Mouse (Mus musculus) embryonic facial prominence, embryonic 13.5 days (tissue): ENCODE results near the gene Ankrd1. TPM values are rescaled to one million over a fixed set of nuclear protein-coding genes. Genes with fewer than 3 reads are reported as not detected.

Experiments used
- ATAC-seq: fragments of 200-750 bp; cut with Nextera tagmentation; 2 replicates; pipeline ENCODE4 v1.8.0; 2017; ENCODE audit warnings: low read depth; ENCODE audit not compliant: insufficient number of reproducible peaks, insufficient read depth, low FRiP score, low TSS enrichment
- H3K27ac ChIP-seq: fragments of 300-500 bp; sonication (generic); 2 replicates; pipeline ENCODE4 v1.5.1; 2015; ENCODE audit warnings: moderate library complexity, mild to moderate bottlenecking, inconsistent platforms
- H3K27me3 ChIP-seq: fragments of 300-500 bp; sonication (generic); 2 replicates; pipeline ENCODE4 v1.6.1; 2015; ENCODE audit warnings: mild to moderate bottlenecking, inconsistent platforms
- H3K36me3 ChIP-seq: fragments of 300-500 bp; sonication (generic); 2 replicates; pipeline ENCODE4 v1.6.1; 2015; ENCODE audit warnings: mild to moderate bottlenecking, inconsistent platforms
- H3K4me1 ChIP-seq: fragments of 300-500 bp; sonication (generic); 2 replicates; pipeline ENCODE4 v1.6.1; 2015; ENCODE audit warnings: inconsistent platforms
- H3K4me2 ChIP-seq: fragments of 300-500 bp; sonication (generic); 2 replicates; pipeline ENCODE4 v1.6.1; 2015; ENCODE audit warnings: moderate library complexity, mild to moderate bottlenecking, inconsistent platforms
- H3K4me3 ChIP-seq: fragments of 300-500 bp; sonication (generic); 2 replicates; pipeline ENCODE4 v1.5.1; 2015; ENCODE audit warnings: mild to moderate bottlenecking, inconsistent platforms
- H3K9ac ChIP-seq: fragments of 300-500 bp; sonication (generic); 2 replicates; pipeline ENCODE4 v1.6.1; 2015; ENCODE audit warnings: mild to moderate bottlenecking, inconsistent platforms
- H3K9me3 ChIP-seq: fragments of 300-500 bp; sonication (generic); 2 replicates; pipeline ENCODE4 v1.6.1; 2016; ENCODE audit warnings: inconsistent platforms
- WGBS: fragments of 180-500 bp; shearing (Covaris S2); methylation state at CpG from one replicate; pipeline ENCODE4 v1.1.7; 2015; ENCODE audit warnings: mixed read lengths; 5-methylcytosine and 5-hydroxymethylcytosine counted together
- polyA plus RNA-seq: library from polyadenylated mRNA; unstranded; fragments of >200 nt; fragmentation: Nextera tagmentation; extraction: Ambion mirVana; gene quantifications from 2 replicates; pipeline ENCODE4 v1.2.1, GENCODE M21; 2015

Ankrd1 gene
- polyA plus RNA-seq, 1 experiment from 2014 or later = 0.51 TPM

GRCm38 (mm10) chr19:36131990-36132389 lies 12.1 kb upstream of the Ankrd1 start:
- Histone ChIP-seq H3K9ac (no peak overlapping the region), H3K27ac (no peak overlapping the region), H3K4me3 (no peak overlapping the region), H3K27me3 (no peaks in the 10 kb centered on the region), H3K36me3 (no peaks in the 10 kb centered on the region), H3K9me3 (no peaks in the 10 kb centered on the region), H3K4me1 (peaks cover 4% of the 10 kb centered on the region; the same call in 1 of the 2 replicates), H3K4me2 (no peak overlapping the region)
- 62% methylated on average over 6 of the region's 6 CpGs for WGBS
- ATAC-seq = no peak

GRCm38 (mm10) chr19:36130181-36130580 lies 10.3 kb upstream of the Ankrd1 start:
- ATAC-seq = no peak

GRCm38 (mm10) chr19:36129643-36130042 lies 9.7 kb upstream of the Ankrd1 start:
- 56% methylated on average over 12 of the region's 12 CpGs for WGBS
- Histone ChIP-seq H3K27ac (no peak overlapping the region), H3K4me1 (peaks cover 4% of the 10 kb centered on the region; the same call in 1 of the 2 replicates), H3K4me2 (no peak overlapping the region), H3K36me3 (no peaks in the 10 kb centered on the region), H3K4me3 (no peak overlapping the region), H3K9me3 (no peaks in the 10 kb centered on the region), H3K9ac (no peak overlapping the region), H3K27me3 (no peaks in the 10 kb centered on the region)
- ATAC-seq = no peak

More at GRCm38 (mm10) chr19:36130181-36130580, 10.3 kb upstream of the Ankrd1 start:
- H3K27ac ChIP-seq = no peak overlapping the region
- H3K9me3 ChIP-seq = no peaks in the 10 kb centered on the region
- H3K9ac ChIP-seq = no peak overlapping the region
- H3K27me3 ChIP-seq = no peaks in the 10 kb centered on the region
- WGBS = 56% methylated on average over 2 of the region's 2 CpGs
- H3K4me2 ChIP-seq = no peak overlapping the region
- no peak overlapping the region for H3K4me3 ChIP-seq
- H3K4me1 ChIP-seq = peaks cover 4% of the 10 kb centered on the region; the same call in 1 of the 2 replicates
- H3K36me3 ChIP-seq = no peaks in the 10 kb centered on the region

- H3K4me2 ChIP-seq = peak overlapping the region; percentile 26
- 42% methylated on average over 9 of the region's 9 CpGs for WGBS
- no peak overlapping the region for H3K4me3 ChIP-seq
- H3K9me3 ChIP-seq = no peaks in the 10 kb centered on the region
- no peak for ATAC-seq
- no peak overlapping the region for H3K9ac ChIP-seq
- no peak overlapping the region for H3K27ac ChIP-seq
- no peaks in the 10 kb centered on the region for H3K36me3 ChIP-seq
- no peaks in the 10 kb centered on the region for H3K27me3 ChIP-seq
- peaks cover 4% of the 10 kb centered on the region; the same call in 1 of the 2 replicates for H3K4me1 ChIP-seq
Measured at GRCm38 (mm10) chr19:36129213-36129612, 9.3 kb upstream of the Ankrd1 start.

- no peak overlapping the region for H3K9ac ChIP-seq
- whole genome bisulfite sequencing = 92% methylated on average over 3 of the region's 3 CpGs
Measured at GRCm38 (mm10) chr19:36128440-36128839, 8.5 kb upstream of the Ankrd1 start.

GRCm38 (mm10) chr19:36124203-36124602 lies 4.3 kb upstream of the Ankrd1 start:
- Histone ChIP-seq H3K9me3 (peaks cover 11% of the 10 kb centered on the region; the same call in 1 of the 2 replicates), H3K27ac (no peak overlapping the region), H3K36me3 (no peaks in the 10 kb centered on the region), H3K9ac (no peak overlapping the region), H3K4me2 (no peak overlapping the region), H3K4me3 (no peak overlapping the region), H3K4me1 (peaks cover 3% of the 10 kb centered on the region; the same call in 1 of the 2 replicates), H3K27me3 (no peaks in the 10 kb centered on the region)
- WGBS = 81% methylated on average over 1 of the region's 1 CpGs
- no peak for ATAC-seq

More at GRCm38 (mm10) chr19:36128440-36128839, 8.5 kb upstream of the Ankrd1 start:
- Histone ChIP-seq H3K9me3 (peaks cover 6% of the 10 kb centered on the region; the same call in 1 of the 2 replicates), H3K4me1 (peaks cover 4% of the 10 kb centered on the region; the same call in 1 of the 2 replicates), H3K27ac (no peak overlapping the region), H3K36me3 (no peaks in the 10 kb centered on the region), H3K27me3 (no peaks in the 10 kb centered on the region), H3K4me2 (no peak overlapping the region), H3K4me3 (no peak overlapping the region)
- no peak for ATAC-seq

GRCm38 (mm10) chr19:36119219-36119618 lies 680 bp downstream of the Ankrd1 start:
- Histone ChIP-seq H3K27me3 (no peaks in the 10 kb centered on the region), H3K9me3 (peaks cover 11% of the 10 kb centered on the region; the same call in 1 of the 2 replicates), H3K4me1 (peaks cover 9% of the 10 kb centered on the region; the same call in 1 of the 2 replicates), H3K9ac (no peak overlapping the region), H3K36me3 (no peaks in the 10 kb centered on the region), H3K4me2 (no peak overlapping the region), H3K4me3 (no peak overlapping the region), H3K27ac (no peak overlapping the region)
- WGBS = 89% methylated on average over 8 of the region's 8 CpGs
- no peak for ATAC-seq

GRCm38 (mm10) chr19:36116185-36116584 lies 3.7 kb downstream of the Ankrd1 start:
- Histone ChIP-seq H3K27me3 (no peaks in the 10 kb centered on the region), H3K4me3 (no peak overlapping the region), H3K4me2 (peak overlapping the region; percentile 36), H3K9me3 (no peaks in the 10 kb centered on the region), H3K4me1 (peaks cover 9% of the 10 kb centered on the region; the same call in 1 of the 2 replicates), H3K9ac (no peak overlapping the region), H3K27ac (no peak overlapping the region), H3K36me3 (no peaks in the 10 kb centered on the region)
- ATAC-seq = no peak
- WGBS = 64% methylated on average over 4 of the region's 4 CpGs

- peaks cover 6% of the 10 kb centered on the region; the same call in 1 of the 2 replicates for H3K4me1 ChIP-seq
- no peaks in the 10 kb centered on the region for H3K27me3 ChIP-seq
- no peak overlapping the region for H3K27ac ChIP-seq
- ATAC-seq = no peak
- 60% methylated on average over 17 of the region's 17 CpGs for WGBS
- H3K9ac ChIP-seq = no peak overlapping the region
- peak overlapping the region; percentile 33; the same call in 1 of the 2 replicates for H3K4me2 ChIP-seq
- H3K4me3 ChIP-seq = no peak overlapping the region
- no peaks in the 10 kb centered on the region for H3K36me3 ChIP-seq
- H3K9me3 ChIP-seq = no peaks in the 10 kb centered on the region
Measured at GRCm38 (mm10) chr19:36112007-36112406, 7.9 kb downstream of the Ankrd1 start.

GRCm38 (mm10) chr19:36111054-36111895 lies 8.6 kb downstream of the Ankrd1 start:
- Histone ChIP-seq H3K9me3 (no peaks in the 10 kb centered on the region), H3K4me1 (peaks cover 2% of the 10 kb centered on the region; the same call in 1 of the 2 replicates), H3K27me3 (no peaks in the 10 kb centered on the region), H3K4me3 (no peak overlapping the region), H3K27ac (no peak overlapping the region), H3K9ac (no peak overlapping the region), H3K36me3 (no peaks in the 10 kb centered on the region), H3K4me2 (peak overlapping the region; percentile 33; the same call in 1 of the 2 replicates)
- ATAC-seq = no peak
- 36% methylated on average over 7 of the region's 7 CpGs for WGBS

- ATAC-seq = no peak
- Histone ChIP-seq H3K4me3 (no peak overlapping the region), H3K36me3 (no peaks in the 10 kb centered on the region), H3K27me3 (no peaks in the 10 kb centered on the region), H3K27ac (no peak overlapping the region), H3K4me1 (no peaks in the 10 kb centered on the region), H3K9me3 (no peaks in the 10 kb centered on the region), H3K4me2 (no peak overlapping the region), H3K9ac (no peak overlapping the region)
- 50% methylated on average over 7 of the region's 7 CpGs for WGBS
Measured at GRCm38 (mm10) chr19:36110465-36110864, 9.4 kb downstream of the Ankrd1 start.
